Comparison of ENCODE assay signal across 8 mouse cellular contexts in the genomic region with DNA sequence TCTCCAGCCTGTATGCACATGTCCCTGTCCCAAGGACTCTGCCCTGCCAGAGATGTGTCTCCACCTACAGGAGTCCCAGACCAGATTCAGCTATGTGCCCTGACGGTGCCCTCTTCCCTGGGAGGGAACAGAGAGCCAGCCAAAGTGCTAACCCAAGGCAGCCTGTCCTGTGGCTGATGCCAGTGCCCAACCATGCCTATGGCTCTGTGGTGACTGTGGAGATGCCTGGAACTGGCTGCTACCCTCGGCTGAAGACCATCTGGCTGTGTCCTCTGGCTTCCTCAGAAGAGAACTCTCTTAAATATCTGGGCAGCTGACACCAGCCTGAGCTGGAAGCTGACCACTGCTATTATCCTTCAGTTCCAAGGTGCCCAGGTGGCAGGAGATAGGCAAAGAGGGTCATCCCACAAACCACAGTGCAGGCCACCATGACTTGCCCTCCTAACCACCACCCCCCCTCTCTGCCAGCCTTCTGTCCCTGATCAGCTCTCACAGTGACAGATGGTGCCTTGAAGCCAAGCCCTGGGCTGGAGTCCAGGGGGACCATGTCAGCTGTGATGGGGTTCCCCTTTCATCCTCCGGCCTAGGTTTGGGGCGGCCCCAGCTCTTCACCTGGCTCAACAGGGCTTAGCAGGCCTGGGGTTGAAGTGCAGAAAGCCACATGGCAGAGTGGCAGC. TPM values are rescaled to one million over a fixed set of nuclear protein-coding genes. Genes with fewer than 3 reads are reported as not detected.
DNase-seq lines count a peak whose midpoint lies in the region; ATAC-seq lines count a peak whose summit lies in the region.

No protein-coding gene starts in this region.

- H3K4me2 ChIP-seq in heart, embryonic 13.5 days, result no peak overlapping the region

- H3K36me3 ChIP-seq in embryonic facial prominence, embryonic 10.5 days (replicated peaks), result no peaks in the 10 kb centered on the region
- no peaks in the 10 kb centered on the region for H3K36me3 ChIP-seq in heart, embryonic 13.5 days

- no peak for ATAC-seq in heart, embryonic 13.5 days (ENCODE audit: extremely low read depth, insufficient number of reproducible peaks, low FRiP score, low TSS enrichment)

- no peaks in the 10 kb centered on the region for H3K27me3 ChIP-seq in embryonic facial prominence, embryonic 10.5 days (replicated peaks; ENCODE audit: low read depth, poor library complexity, severe bottlenecking)
- H3K27me3 ChIP-seq in heart, embryonic 13.5 days (replicated peaks), result no peaks in the 10 kb centered on the region

- peaks cover 14% of the 10 kb centered on the region for H3K4me1 ChIP-seq in embryonic facial prominence, embryonic 10.5 days
- peaks cover 26% of the 10 kb centered on the region for H3K4me1 ChIP-seq in heart, embryonic 13.5 days

- peak overlapping the region; percentile 33; the same call in 1 of the 2 replicates for H3K9ac ChIP-seq in heart, embryonic 13.5 days

- no peaks in the 10 kb centered on the region for H3K9me3 ChIP-seq in embryonic facial prominence, embryonic 10.5 days
- no peaks in the 10 kb centered on the region for H3K9me3 ChIP-seq in heart, embryonic 13.5 days

- peak overlapping the region; percentile 44 for H3K27ac ChIP-seq in embryonic facial prominence, embryonic 10.5 days (replicated peaks)
- peak overlapping the region; percentile 63 for H3K27ac ChIP-seq in heart, embryonic 13.5 days (replicated peaks)

- H3K4me3 ChIP-seq in embryonic facial prominence, embryonic 10.5 days, result no peak overlapping the region
- no peak overlapping the region for H3K4me3 ChIP-seq in heart, embryonic 13.5 days

- 85% methylated on average over 4 of the region's 4 CpGs for WGBS in embryonic facial prominence, embryonic 10.5 days
- 78% methylated on average over 4 of the region's 4 CpGs for WGBS in heart, embryonic 13.5 days

- peak; percentile 23 to 27 for DNase-seq in spleen, postnatal 36 days (ENCODE audit: low spot score in 2 of 2)
- no peak for DNase-seq in spleen, postnatal 10 days (ENCODE audit: low spot score in 2 of 2)
- DNase-seq in embryonic facial prominence, embryonic 10.5 days (ENCODE audit: low spot score), result no peak
- peak; percentile 86 for DNase-seq in skeletal muscle tissue, adult 2 months (ENCODE audit: low read depth, low spot score)
- no peak for DNase-seq in embryo, embryonic 9.5 days (ENCODE audit: extremely low spot score)
- no peak for DNase-seq in urinary bladder, postnatal 14 days (ENCODE audit: low spot score)
- no peak for DNase-seq in adipocyte (ENCODE audit: low spot score)

RNA-seq across cellular contexts. Expression of gene Atoh8, which starts 18.7 kb away (rescaled TPM):
- 17.7 and 21.4 TPM in 2 replicates for polyA plus RNA-seq in embryonic facial prominence, embryonic 10.5 days (2016; fragmentation: Nextera tagmentation; extraction: Ambion mirVana)
- polyA plus RNA-seq in heart, embryonic 13.5 days (2015; fragmentation: Nextera tagmentation; extraction: Ambion mirVana), result 13.3 and 13.7 TPM in 2 replicates

RNA-seq across cellular contexts. Expression of gene Sftpb, which starts 50.4 kb away (rescaled TPM):
- polyA plus RNA-seq in embryonic facial prominence, embryonic 10.5 days (2016; fragmentation: Nextera tagmentation; extraction: Ambion mirVana), result 0.18 TPM in 1 of 2 replicates, not detected in the other
- 0.17 and 1.1 TPM in 2 replicates for polyA plus RNA-seq in heart, embryonic 13.5 days (2015; fragmentation: Nextera tagmentation; extraction: Ambion mirVana)

Comparison
In these comparisons a context has a peak if more than half of its experiments do, and no peak if none do; other contexts are left out.
1. DNase-seq: peak in spleen, postnatal 36 days (2 of 2) and skeletal muscle tissue, adult 2 months (single experiment); none in spleen, postnatal 10 days (0 of 2), embryonic facial prominence, embryonic 10.5 days (single experiment), embryo, embryonic 9.5 days (single experiment), urinary bladder, postnatal 14 days (single experiment) and adipocyte (single experiment).